In the genomic region with DNA sequence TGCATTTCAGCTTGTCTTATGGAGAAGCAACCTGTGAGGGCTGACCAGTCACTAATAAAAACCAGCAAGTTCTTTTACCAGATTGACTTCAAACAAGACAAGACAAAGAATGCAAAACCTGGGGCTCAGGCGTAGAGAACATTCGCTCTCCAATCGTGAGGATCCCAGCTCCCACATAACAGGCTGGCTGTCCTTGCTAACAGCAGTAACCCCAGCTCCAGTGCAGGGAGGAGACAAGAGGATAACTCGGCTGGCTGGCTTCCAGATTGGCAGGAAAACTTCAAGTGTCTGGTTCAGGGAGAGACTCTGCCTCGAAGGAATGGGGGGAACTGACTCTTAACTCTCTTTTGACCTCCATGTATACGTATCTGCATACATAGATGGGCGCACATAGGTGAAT, we compare ENCODE assay signal across 10 mouse cellular contexts.
A peak's percentile ranks its signal among the peaks of the same experiment; 100 is the strongest.
DNase-seq lines count a peak whose midpoint lies in the region; ATAC-seq and TF ChIP-seq lines count a peak whose summit lies in the region.
"Had no signal": no experiment of that assay in that cellular context is flagged by ENCODE, and none has a peak within 500 bp of the region (broad histone marks: within the 10 kb centered on the region; RNA-seq: fewer than 3 reads in every experiment).

No protein-coding gene starts in this region.

- peaks cover 34% of the 10 kb centered on the region for H3K4me1 ChIP-seq in heart, embryonic 10.5 days
- H3K4me1 ChIP-seq in heart, embryonic 11.5 days (ENCODE audit: control insufficient read depth, insufficient read depth, low read length), result no peaks in the 10 kb centered on the region
- H3K4me1 ChIP-seq in lung, postnatal 0 days (ENCODE audit: insufficient read depth, low read depth, low read length), result no peaks in the 10 kb centered on the region
- H3K4me1 ChIP-seq in embryonic facial prominence, embryonic 14.5 days (ENCODE audit: control insufficient read depth, insufficient read depth, low read length), result peaks cover 7% of the 10 kb centered on the region
- H3K4me1 ChIP-seq in stomach, postnatal 0 days (replicated peaks; ENCODE audit: control insufficient read depth, insufficient read depth), result no peaks in the 10 kb centered on the region
- H3K4me1 ChIP-seq: limb, embryonic 12.5 days had no signal

- no peaks in the 10 kb centered on the region for H3K9me3 ChIP-seq in heart, embryonic 10.5 days
- no peaks in the 10 kb centered on the region for H3K9me3 ChIP-seq in heart, embryonic 11.5 days (replicated peaks; ENCODE audit: control insufficient read depth, low read length)
- H3K9me3 ChIP-seq in lung, postnatal 0 days (ENCODE audit: low read length), result no peaks in the 10 kb centered on the region
- H3K9me3 ChIP-seq in embryonic facial prominence, embryonic 14.5 days (ENCODE audit: control insufficient read depth, low read length), result no peaks in the 10 kb centered on the region
- H3K9me3 ChIP-seq in stomach, postnatal 0 days (ENCODE audit: control insufficient read depth, low read length), result no peaks in the 10 kb centered on the region
- H3K9me3 ChIP-seq: forebrain, embryonic 10.5 days; limb, embryonic 12.5 days had no signal

- no peaks in the 10 kb centered on the region for H3K27me3 ChIP-seq in heart, embryonic 10.5 days (ENCODE audit: insufficient read depth, poor library complexity, severe bottlenecking)
- no peaks in the 10 kb centered on the region for H3K27me3 ChIP-seq in heart, embryonic 11.5 days (ENCODE audit: control insufficient read depth, insufficient read depth, low read length)
- H3K27me3 ChIP-seq in lung, postnatal 0 days (replicated peaks; ENCODE audit: insufficient read depth, low read length), result no peaks in the 10 kb centered on the region
- no peaks in the 10 kb centered on the region for H3K27me3 ChIP-seq in embryonic facial prominence, embryonic 14.5 days (replicated peaks; ENCODE audit: control insufficient read depth, insufficient read depth, low read length)
- no peaks in the 10 kb centered on the region for H3K27me3 ChIP-seq in stomach, postnatal 0 days (ENCODE audit: control insufficient read depth, insufficient read depth, low read length)
- H3K27me3 ChIP-seq: limb, embryonic 12.5 days had no signal

- no peak overlapping the region for H3K4me2 ChIP-seq in heart, embryonic 11.5 days
- no peak overlapping the region for H3K4me2 ChIP-seq in lung, postnatal 0 days (replicated peaks; ENCODE audit: low read depth, low read length)
- no peak overlapping the region for H3K4me2 ChIP-seq in embryonic facial prominence, embryonic 14.5 days (ENCODE audit: low read depth, low read length)
- H3K4me2 ChIP-seq in stomach, postnatal 0 days (replicated peaks; ENCODE audit: low read depth), result no peak overlapping the region
- H3K4me2 ChIP-seq: limb, embryonic 12.5 days had no signal

- ATAC-seq in heart, embryonic 11.5 days (replicated peaks; ENCODE audit: insufficient number of reproducible peaks, low FRiP score, low TSS enrichment), result no peak
- ATAC-seq in lung, postnatal 0 days, result no peak
- ATAC-seq in embryonic facial prominence, embryonic 14.5 days (ENCODE audit: low read depth), result no peak
- ATAC-seq in stomach, postnatal 0 days (ENCODE audit: low FRiP score, low TSS enrichment), result no peak
- no peak for ATAC-seq in megakaryocyte-erythroid progenitor cell, adult 5-6 weeks (replicated peaks; ENCODE audit: low FRiP score, low TSS enrichment, poor library complexity, severe bottlenecking)

- H3K27ac ChIP-seq in heart, embryonic 10.5 days, result peak overlapping the region; percentile 70
- H3K27ac ChIP-seq in heart, embryonic 11.5 days (ENCODE audit: low read depth, low read length), result no peak overlapping the region
- no peak overlapping the region for H3K27ac ChIP-seq in lung, postnatal 0 days (ENCODE audit: low read length)
- H3K27ac ChIP-seq in embryonic facial prominence, embryonic 14.5 days (replicated peaks; ENCODE audit: low read depth, low read length), result no peak overlapping the region
- H3K27ac ChIP-seq in stomach, postnatal 0 days (replicated peaks), result peak overlapping the region; percentile 93
- H3K27ac ChIP-seq: limb, embryonic 12.5 days had no signal

- TF ChIP-seq EP300 in lung, postnatal 0 days (IDR thresholded peaks at IDR 0.05), result no peak
- TF ChIP-seq EP300 in stomach, postnatal 0 days (optimal IDR thresholded peaks at IDR 0.05), result no peak

- no peak overlapping the region for H3K9ac ChIP-seq in heart, embryonic 11.5 days (ENCODE audit: low read depth, low read length)
- H3K9ac ChIP-seq in lung, postnatal 0 days (replicated peaks; ENCODE audit: low read depth), result no peak overlapping the region
- H3K9ac ChIP-seq in embryonic facial prominence, embryonic 14.5 days (ENCODE audit: low read depth, low read length), result no peak overlapping the region
- H3K9ac ChIP-seq in stomach, postnatal 0 days (ENCODE audit: low read length), result no peak overlapping the region
- H3K9ac ChIP-seq: limb, embryonic 12.5 days had no signal

- H3K4me3 ChIP-seq in heart, embryonic 10.5 days, result no peak overlapping the region
- no peak overlapping the region for H3K4me3 ChIP-seq in heart, embryonic 11.5 days (ENCODE audit: low read depth, low read length)
- H3K4me3 ChIP-seq in lung, postnatal 0 days (ENCODE audit: low read depth, low read length), result no peak overlapping the region
- no peak overlapping the region for H3K4me3 ChIP-seq in embryonic facial prominence, embryonic 14.5 days (ENCODE audit: low read depth, low read length)
- no peak overlapping the region for H3K4me3 ChIP-seq in stomach, postnatal 0 days (ENCODE audit: low read depth, low read length)
- H3K4me3 ChIP-seq: forebrain, embryonic 10.5 days; limb, embryonic 12.5 days had no signal

- TF ChIP-seq CTCF in lung, postnatal 0 days (IDR thresholded peaks at IDR 0.05), result no peak
- no peak for TF ChIP-seq CTCF in stomach, postnatal 0 days (IDR thresholded peaks at IDR 0.05; ENCODE audit: low read depth)

- DNase-seq in heart, embryonic 10.5 days (ENCODE audit: low spot score), result no peak
- peak; percentile 39 for DNase-seq in lung, postnatal 10 days
- no peak for DNase-seq in lung, postnatal 0 days (ENCODE audit: low spot score)
- DNase-seq in embryonic facial prominence, embryonic 14.5 days (ENCODE audit: low spot score), result peak; percentile 17
- peak; percentile 18 for DNase-seq in stomach, postnatal 0 days (ENCODE audit: low spot score)
- no peak for DNase-seq in left cerebral cortex, adult 9 months (ENCODE audit: low spot score in 2 of 2)

- 87% methylated on average over 7 of the region's 7 CpGs for WGBS in heart, embryonic 10.5 days
- WGBS in heart, embryonic 11.5 days (ENCODE audit: insufficient replicate concordance), result 74% methylated on average over 7 of the region's 7 CpGs
- WGBS in lung, postnatal 0 days, result 83% methylated on average over 7 of the region's 7 CpGs
- WGBS in embryonic facial prominence, embryonic 14.5 days, result 81% methylated on average over 7 of the region's 7 CpGs
- WGBS in stomach, postnatal 0 days, result 87% methylated on average over 7 of the region's 7 CpGs

- H3K36me3 ChIP-seq in heart, embryonic 10.5 days, result no peaks in the 10 kb centered on the region
- no peaks in the 10 kb centered on the region for H3K36me3 ChIP-seq in heart, embryonic 11.5 days (ENCODE audit: control insufficient read depth, insufficient read depth, low read length)
- H3K36me3 ChIP-seq in lung, postnatal 0 days (ENCODE audit: insufficient read depth, low read length), result no peaks in the 10 kb centered on the region
- H3K36me3 ChIP-seq in embryonic facial prominence, embryonic 14.5 days (ENCODE audit: control insufficient read depth, insufficient read depth, low read length), result no peaks in the 10 kb centered on the region
- H3K36me3 ChIP-seq in stomach, postnatal 0 days (ENCODE audit: control insufficient read depth, insufficient read depth, low read length), result no peaks in the 10 kb centered on the region
- H3K36me3 ChIP-seq: forebrain, embryonic 10.5 days; limb, embryonic 12.5 days had no signal

Comparison
In these comparisons a context has a peak if more than half of its experiments do, and no peak if none do; other contexts are left out.
1. DNase-seq: peak in lung, postnatal 10 days (single experiment), embryonic facial prominence, embryonic 14.5 days (single experiment) and stomach, postnatal 0 days (single experiment); none in heart, embryonic 10.5 days (single experiment), lung, postnatal 0 days (single experiment) and left cerebral cortex, adult 9 months (0 of 2).
2. H3K27ac ChIP-seq: peak in heart, embryonic 10.5 days (single experiment) and stomach, postnatal 0 days (single experiment); none in heart, embryonic 11.5 days (single experiment), lung, postnatal 0 days (single experiment) and embryonic facial prominence, embryonic 14.5 days (single experiment).